Mouse (Mus musculus) adrenal gland (tissue): Measurements from ENCODE around the gene Dynll1.

Experiments used
- intact Hi-C: fragments of 180-260 bp; cut with DNase I; formaldehyde crosslinking; loops from one replicate; pipeline ENCODE4 v1.15.1; 2025
- long read RNA-seq, 2 experiments: library from polyadenylated mRNA; unstranded; transcript quantifications; one replicate each; pipeline ENCODE4 v2.0.0; 2020; ENCODE audit warnings: borderline replicate concordance in 1 of 2; ENCODE audit not compliant: insufficient replicate concordance in 1 of 2

Dynll1 gene
- long read RNA-seq, experiment 1, transcript Dynll1-201 (3 exons, 2,030 nt): major isoform, 31 of 37 reads
- long read RNA-seq, experiment 1, partial matches to known transcripts: 0 of 37 reads
- long read RNA-seq, experiment 1, other reads (novel, unspliced or antisense): 1 of 37 reads
- long read RNA-seq, experiment 2, transcript Dynll1-201 (3 exons, 2,030 nt): major isoform, 27 of 29 reads
- long read RNA-seq, experiment 2, partial matches to known transcripts: 0 of 29 reads
- long read RNA-seq, experiment 2, other reads (novel, unspliced or antisense): 0 of 29 reads

DNA sequence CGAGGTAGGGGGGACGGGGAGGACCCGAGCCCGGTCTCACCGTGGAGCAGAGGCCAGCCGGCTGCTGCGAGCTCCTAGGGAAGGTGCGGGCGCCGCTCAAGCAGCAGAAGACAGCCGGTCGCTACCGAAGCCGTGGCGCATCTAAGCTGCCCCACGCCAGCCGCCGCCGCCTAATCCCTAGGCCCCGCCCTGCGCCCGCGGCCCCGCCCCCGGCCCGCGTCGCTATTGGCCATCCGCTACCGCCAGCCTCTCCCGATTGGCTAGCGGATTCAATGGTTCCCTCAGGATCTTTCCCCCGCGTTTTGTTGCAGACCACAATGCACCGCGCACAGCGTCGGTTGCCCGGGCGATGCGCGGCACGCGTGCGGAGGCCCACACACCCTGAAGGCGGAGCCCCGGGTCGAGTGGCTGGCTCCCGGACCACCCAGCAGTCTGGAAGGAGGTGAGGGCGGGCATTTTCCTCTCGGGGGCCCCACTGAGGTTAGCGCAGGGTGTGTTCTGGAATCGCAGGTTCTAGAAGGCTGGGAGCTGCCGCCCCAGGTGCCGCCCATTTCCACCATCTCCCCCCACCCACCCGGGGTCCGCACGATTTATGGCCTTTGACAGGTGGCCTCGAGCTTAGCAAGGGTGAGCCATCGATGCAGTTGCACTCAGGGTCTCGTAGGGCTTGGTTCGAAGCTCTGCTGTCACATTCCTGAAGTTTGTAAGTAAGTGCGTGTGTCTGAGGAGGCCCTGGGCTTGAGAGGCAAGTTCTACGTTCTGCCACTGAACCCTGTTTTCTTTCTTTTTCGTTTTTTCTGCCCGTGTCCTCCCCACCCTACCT is at the start of gene Dynll1:
Gene Dynll1, minus strand, starts transcription at position 208 of the 823 bp plus-strand sequence.
- intact Hi-C loops: loop anchor here (5.0 kb wide), 1 partner anchor 36 kb away; no protein-coding TSS in a partner anchor

GRCm38 (mm10) chr5:115349225-115349555 is 48.4 kb upstream of the Dynll1 start:
- intact Hi-C loops: loop anchor here (5.0 kb wide), 1 partner anchor 107 kb away; no protein-coding TSS in a partner anchor

- intact Hi-C loops: loop anchor here (5.0 kb wide), 1 partner anchor 106 kb away; no protein-coding TSS in a partner anchor
Measured at GRCm38 (mm10) chr5:115348546-115349224, 47.9 kb upstream of the Dynll1 start, which contains the start of gene Cox6a1. Gene Cox6a1, minus strand, starts transcription at chr5:115348981.

DNA sequence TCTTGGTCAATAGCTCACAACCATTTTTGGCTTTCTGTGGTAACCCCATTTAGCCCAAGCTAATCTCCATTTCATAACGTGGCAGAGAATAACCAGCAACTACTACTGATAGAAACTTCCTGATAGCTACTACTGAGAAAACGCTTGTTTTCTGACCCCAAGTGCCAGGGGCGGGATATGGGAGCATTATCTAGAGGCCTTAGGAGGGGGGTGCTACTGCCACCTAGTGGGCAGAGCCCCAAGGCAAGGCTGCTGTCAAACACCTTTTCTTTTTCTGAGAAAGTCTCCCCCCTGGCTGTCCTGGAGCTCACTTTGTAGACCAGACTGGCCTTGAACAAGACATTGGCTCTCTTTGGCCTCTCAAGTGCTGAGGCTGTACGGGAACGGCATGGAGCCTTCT is 46.8 kb upstream of the Dynll1 start:
- intact Hi-C loops: loop anchor here (5.0 kb wide), 1 partner anchor 105 kb away; no protein-coding TSS in a partner anchor

GRCm38 (mm10) chr5:115341314-115342165 is 40.7 kb upstream of the Dynll1 start:
- intact Hi-C loops: loop anchor here (2.0 to 5.0 kb wide), 2 partner anchors 15 to 59 kb away; partner anchors contain the start of gene Srsf9

DNA sequence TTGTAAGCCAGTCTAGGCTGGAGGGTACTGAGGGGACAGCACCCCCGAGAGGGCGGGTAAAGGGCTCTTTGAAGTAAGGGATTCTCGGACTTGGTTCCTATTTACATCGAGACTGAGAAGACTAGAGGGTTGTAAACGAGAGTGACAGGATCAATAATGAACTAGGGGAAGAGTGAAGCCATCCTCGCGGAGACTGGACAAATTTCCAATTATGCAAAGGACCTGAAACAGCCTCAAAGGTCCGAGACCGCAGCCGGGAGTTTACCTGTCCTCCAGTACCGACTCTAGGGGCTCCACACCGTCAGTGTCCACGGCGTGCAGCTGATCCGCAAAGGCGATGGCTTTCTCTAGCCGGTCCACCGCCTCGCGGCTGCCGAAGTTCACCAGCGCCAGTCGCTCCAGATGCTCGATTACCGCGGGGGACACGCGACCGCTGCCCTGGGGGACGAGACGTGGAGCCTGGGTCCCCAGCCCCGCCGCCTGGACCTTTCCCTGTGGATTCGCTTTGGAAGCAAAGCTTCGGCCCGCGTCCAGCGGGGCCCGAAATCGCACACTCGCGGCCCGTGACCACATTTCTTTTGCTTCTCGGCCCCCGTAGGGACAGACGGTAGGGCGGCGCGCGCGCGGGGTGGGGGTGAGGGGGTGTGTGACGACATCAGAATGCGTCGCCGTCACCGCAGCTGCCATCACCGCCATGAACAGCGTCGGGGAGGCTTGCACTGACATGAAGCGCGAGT is 39.9 kb upstream of the Dynll1 start, which contains the start of the genes Gatc and Triap1:
Gene Gatc, minus strand, starts transcription at position 602 of the 737 bp plus-strand sequence.
Gene Triap1, plus strand, starts transcription at position 649 of the 737 bp plus-strand sequence.
- intact Hi-C loops: loop anchor here (2.0 to 5.0 kb wide), 2 partner anchors 14 to 58 kb away; partner anchors contain the start of gene Srsf9

- intact Hi-C loops: loop anchor here (2.0 to 5.0 kb wide), 2 partner anchors 13 to 58 kb away; partner anchors contain the start of gene Srsf9
Measured at GRCm38 (mm10) chr5:115340007-115340406, 39.2 kb upstream of the Dynll1 start.

DNA sequence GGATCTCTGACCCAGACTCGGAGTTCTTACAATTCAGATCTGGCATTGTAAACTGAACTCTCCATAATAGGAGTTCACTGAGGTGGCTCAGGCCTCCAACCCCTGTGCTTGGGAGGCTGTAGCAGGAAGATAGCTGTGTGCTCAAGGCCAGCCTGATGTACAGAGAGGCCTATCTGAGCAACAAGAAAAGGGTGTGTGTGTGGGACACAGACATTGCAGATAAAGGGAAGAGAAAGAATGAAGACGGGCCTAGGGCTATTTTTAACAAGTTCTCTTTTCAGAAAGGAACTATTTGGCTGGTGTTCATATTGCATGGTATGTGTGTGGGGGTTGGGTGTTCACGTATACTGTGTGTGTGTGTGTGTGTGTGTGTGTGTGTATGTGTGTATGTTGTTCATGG is 32.8 kb upstream of the Dynll1 start:
- intact Hi-C loops: no loop called here

GRCm38 (mm10) chr5:115330955-115331354 is 30.2 kb upstream of the Dynll1 start:
- intact Hi-C loops: no loop called here

DNA sequence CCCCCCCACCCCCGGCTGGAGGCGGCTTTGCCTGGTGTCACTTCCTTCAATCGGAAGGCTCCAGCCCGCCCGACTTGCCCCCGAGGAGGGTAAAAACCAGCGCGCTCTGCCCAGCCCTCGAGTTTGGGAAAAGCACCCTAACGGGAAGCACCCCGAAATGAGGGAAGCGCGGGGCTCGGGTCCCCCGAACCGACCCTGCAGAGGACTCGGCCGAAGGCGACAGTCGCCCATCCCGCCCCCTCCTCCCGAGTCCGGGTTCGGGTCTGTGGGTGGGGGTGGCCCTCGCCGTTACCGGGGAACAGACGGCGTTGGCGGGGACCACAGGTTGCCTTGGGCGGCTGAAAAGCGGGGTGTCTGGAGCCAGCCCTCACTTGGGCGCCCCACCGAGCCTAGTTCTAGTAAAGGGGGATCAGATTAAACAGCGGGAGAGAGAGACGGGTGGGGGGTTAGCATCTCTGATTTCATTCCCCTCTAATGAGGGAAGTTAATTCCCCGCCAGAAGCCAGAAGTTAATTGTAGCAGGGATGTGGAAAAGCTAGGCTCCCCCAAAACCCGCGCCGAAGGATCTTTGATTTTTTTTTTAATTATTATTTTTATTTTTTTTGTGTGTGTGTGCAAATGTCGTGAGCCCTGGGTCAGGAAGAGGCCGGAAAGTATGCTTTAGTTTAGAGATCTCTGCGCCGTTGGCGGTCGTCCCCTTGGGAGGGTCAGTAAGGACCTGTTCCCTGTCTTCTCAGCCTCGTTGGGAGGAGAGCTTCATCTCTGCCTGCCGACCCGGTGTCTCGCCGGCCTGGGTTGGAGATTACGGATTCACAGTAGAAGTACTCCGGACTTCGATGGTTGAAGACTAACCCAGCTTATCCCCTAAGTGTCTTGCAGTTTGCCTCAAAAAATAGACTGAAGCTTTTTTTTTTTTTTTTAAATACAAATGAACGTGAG is 27.1 kb upstream of the Dynll1 start:
- intact Hi-C loops: loop anchor here (2.0 kb wide), 1 partner anchor 13 kb away; the partner anchor contains the start of genes Gatc and Triap1

- intact Hi-C loops: loop anchor here (2.0 kb wide), 1 partner anchor 14 kb away; the partner anchor contains the start of genes Gatc and Triap1
Measured at GRCm38 (mm10) chr5:115326875-115327609, 26.2 kb upstream of the Dynll1 start, which contains the start of gene Srsf9. Gene Srsf9, plus strand, starts transcription at chr5:115327177.

DNA sequence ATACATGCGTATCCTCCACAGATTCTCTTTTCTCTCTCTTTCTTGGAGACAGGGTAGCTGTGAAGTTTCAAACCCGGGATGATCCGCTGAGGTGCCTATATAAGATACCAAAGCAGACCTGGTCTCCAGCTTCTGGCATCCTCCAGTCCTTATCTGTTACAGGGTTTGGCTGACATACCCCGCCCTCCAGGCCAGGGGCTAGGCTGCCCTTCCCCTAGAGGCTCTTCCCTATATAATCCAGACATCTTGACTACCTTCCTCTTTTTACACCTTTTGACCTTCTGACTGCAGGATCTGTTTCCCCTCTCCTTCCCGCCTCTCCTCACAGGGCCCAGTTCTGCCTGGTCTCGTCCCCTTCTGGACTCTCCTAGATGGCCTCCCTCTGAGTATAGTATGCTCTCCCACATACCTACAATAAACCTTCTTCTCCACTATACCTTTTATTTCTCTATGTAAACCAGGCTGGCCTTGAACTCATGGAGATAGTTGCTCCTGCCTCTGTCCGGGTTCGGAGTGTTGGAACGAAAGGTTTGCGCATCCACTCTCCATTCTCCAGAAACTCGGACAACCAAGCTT is 25.5 kb upstream of the Dynll1 start:
- intact Hi-C loops: loop anchor here (2.0 kb wide), 1 partner anchor 14 kb away; the partner anchor contains the start of genes Gatc and Triap1

DNA sequence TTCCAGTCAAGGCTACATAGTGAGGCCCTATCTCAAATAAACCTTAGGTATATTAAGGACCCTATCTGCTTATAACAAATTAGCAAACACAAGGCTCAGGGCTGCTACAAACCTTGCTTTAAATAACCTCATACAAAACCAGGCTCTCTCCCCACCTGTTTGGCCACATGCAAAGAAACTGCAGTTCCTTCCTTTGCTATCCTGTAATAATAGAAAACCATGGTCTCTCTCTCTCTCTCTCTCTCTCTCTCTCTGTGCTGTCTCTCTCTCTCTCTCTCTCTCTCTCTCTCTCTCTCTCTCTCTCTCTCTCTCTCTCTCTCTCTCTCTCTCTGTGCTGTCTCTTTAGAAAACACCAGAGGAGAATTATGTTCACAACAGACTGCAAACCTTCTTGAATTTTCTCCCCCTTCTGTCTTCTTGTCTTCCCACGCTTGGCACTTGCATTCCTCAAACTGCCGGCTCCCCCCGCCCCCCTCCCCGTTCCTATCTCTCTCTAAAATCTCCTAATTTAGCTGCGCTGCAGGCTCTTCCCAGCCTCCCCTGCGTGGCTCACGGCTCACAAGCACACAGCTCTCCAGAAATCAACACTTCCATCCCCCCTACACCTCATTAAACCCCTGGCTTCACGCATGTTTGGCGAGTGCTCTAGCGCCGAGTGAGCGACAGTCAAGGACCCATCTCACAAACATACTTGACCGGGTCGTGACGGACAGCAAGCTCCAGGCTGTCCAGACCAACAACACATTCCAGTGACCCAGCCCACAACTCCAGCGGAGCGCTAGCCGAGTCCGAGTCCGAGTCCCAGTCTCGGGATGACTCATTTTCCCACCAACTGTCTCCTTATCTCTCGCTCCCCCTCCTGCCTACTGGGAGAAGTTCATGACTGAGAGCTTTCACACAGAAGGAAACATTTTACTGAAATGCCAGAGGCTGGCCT is 18.5 kb upstream of the Dynll1 start:
- intact Hi-C loops: no loop called here

DNA sequence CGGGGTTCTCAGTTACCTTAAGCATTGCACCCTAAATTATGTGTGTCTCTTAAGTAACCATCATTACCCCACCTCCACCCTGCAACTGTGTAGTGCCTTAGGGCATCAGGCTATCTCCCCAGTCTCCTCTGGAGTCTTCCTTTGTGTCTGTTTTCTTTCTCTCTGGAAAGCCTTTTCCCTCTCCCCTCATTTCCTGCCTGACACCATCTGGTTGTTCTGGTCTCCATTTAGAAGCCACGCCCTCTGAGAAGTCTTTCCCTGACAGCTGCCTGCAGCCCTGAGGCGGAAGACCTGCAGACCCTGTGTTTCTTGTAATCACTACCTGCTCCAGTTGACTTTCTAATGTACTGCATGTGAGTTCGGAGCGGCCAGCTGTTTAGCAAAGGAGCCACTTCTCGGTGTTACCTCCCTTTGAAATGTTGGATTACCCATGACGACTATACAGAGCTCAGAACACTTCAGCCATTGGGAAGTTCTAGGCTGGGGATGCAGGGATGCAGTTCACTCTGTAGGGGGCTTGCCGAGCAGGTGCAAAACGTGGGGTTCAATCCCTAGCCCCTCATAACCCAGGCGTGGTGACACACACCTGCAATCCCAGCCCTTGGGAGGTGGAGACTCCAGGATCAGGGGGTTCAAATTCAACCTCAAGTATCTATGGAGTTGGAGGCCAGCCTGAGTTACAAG is 17.0 kb upstream of the Dynll1 start:
- intact Hi-C loops: no loop called here

DNA sequence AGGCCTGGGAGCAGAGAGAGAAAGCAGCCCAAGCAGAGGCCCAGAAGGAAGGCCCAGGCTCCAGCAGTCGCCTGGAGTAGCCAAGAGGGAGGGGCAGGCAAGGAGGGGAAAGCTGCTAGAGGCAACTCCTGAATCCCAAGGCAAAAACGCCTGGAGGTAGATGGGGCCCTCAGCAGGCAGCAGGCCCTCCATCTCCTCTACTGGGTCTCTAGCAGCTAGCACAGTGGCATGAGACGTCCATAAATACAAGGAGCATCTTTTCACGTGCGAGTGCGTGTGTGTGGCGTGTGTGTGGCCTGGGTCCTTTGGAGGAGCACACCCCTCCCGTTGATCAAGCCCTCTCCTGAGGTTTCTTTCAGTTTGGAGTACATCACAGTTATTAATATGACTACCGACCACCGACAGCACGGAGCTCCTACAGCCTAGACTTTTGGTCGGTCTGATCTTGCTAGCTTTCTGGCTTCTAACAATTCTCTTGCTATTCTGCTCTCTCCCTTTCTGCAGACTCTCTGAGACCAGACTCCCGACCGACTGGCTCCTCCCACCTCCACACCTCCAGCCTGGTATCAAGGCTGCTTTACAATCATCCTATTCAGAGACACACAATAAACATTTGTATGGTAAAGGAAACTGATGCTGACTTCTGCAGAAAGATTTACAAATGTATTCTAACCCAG is 16.3 kb upstream of the Dynll1 start:
- intact Hi-C loops: no loop called here
